Mouse (Mus musculus) induced T-regulatory cell, adult 2 months (primary cell): Measurements from ENCODE around the gene Prr15l.

Source experiments
- DNase-seq: peaks from one replicate; pipeline ENCODE4 v3.0.0-alpha.2; 2012; ENCODE audit warnings: low read depth

Gene Prr15l

GRCm38 (mm10) chr11:96928088-96928487, at the start of gene Prr15l:
Gene Prr15l (plus strand): TSS chr11:96928104.
- no peak for DNase-seq

GRCm38 (mm10) chr11:96878715-96879114, 49.2 kb upstream of the Prr15l start:
- DNase-seq = no peak

- no peak for DNase-seq
These were observed 48.5 kb upstream of the Prr15l start for GRCm38 (mm10) chr11:96879359-96879758.

GRCm38 (mm10) chr11:96880296-96880695, 47.6 kb upstream of the Prr15l start:
- DNase-seq = no peak

GRCm38 (mm10) chr11:96885901-96886340, 42.0 kb upstream of the Prr15l start:
- DNase-seq = no peak

- DNase-seq = no peak
These were observed 40.9 kb upstream of the Prr15l start for GRCm38 (mm10) chr11:96886942-96887546.

GRCm38 (mm10) chr11:96891784-96892527, 35.9 kb upstream of the Prr15l start:
- no peak for DNase-seq

- no peak for DNase-seq
These were observed 34.6 kb upstream of the Prr15l start for GRCm38 (mm10) chr11:96893203-96893842.

- DNase-seq = no peak
These were observed 32.0 kb upstream of the Prr15l start for GRCm38 (mm10) chr11:96895886-96896285.

- no peak for DNase-seq
These were observed 28.2 kb upstream of the Prr15l start for GRCm38 (mm10) chr11:96899449-96900306.

GRCm38 (mm10) chr11:96901332-96901731, 26.6 kb upstream of the Prr15l start:
- DNase-seq = no peak

GRCm38 (mm10) chr11:96902639-96903635, 25.0 kb upstream of the Prr15l start:
- DNase-seq = no peak

- no peak for DNase-seq
These were observed 21.3 kb upstream of the Prr15l start for GRCm38 (mm10) chr11:96906431-96907161.

GRCm38 (mm10) chr11:96908594-96908993, 19.3 kb upstream of the Prr15l start:
- no peak for DNase-seq

GRCm38 (mm10) chr11:96910003-96910402, 17.9 kb upstream of the Prr15l start:
- DNase-seq = peak; percentile 86

GRCm38 (mm10) chr11:96912682-96913081, 15.2 kb upstream of the Prr15l start:
- DNase-seq = peak; percentile 61

GRCm38 (mm10) chr11:96916044-96916884, 11.6 kb upstream of the Prr15l start, which contains the start of gene Cdk5rap3:
Gene Cdk5rap3 (minus strand): TSS chr11:96916496.
- DNase-seq = peak; percentile 100

- DNase-seq = peak; percentile 23
These were observed 11.0 kb upstream of the Prr15l start for GRCm38 (mm10) chr11:96916885-96917396.

- no peak for DNase-seq
These were observed 10.5 kb upstream of the Prr15l start for GRCm38 (mm10) chr11:96917415-96917814.
